Mouse (Mus musculus): Measurements from ENCODE around the gene Rchy1. TPM values are rescaled to one million over a fixed set of nuclear protein-coding genes. Genes with fewer than 3 reads are reported as not detected.
"Not testable (repeated sequence)": the region's sequence is repeated elsewhere in the genome, so short reads cannot be mapped to it uniquely, and the experiment has no call there.

The Rchy1 gene
- polyA plus RNA-seq, 2 experiments = 15.1 to 20.9 TPM

DNA sequence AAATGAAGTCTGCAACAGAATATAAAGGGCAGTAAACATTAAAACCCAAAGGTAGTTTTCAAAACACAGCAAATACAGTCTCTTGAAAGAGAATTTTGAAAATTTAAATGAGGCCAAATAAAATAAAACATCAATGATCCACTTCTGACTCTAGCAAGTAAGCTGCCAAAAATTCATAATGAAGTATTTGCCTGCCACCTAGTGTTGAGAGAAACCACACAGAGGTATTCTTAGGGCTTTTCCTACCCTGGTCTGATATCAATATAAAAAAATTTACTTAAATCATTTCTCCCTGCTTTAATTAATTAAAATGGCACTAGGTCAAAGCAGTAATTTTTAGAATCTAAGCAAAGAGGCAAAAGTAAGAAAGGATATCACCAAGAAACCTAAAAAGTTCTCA is 11.5 kb downstream of the Rchy1 start:
- Histone ChIP-seq H3K9me3 (ENCODE audit: control insufficient read depth, low read length) (no peaks in the 10 kb centered on the region), H3K27ac (no peak overlapping the region), H3K4me1 (replicated peaks; ENCODE audit: control insufficient read depth in 2 of 2, insufficient read depth in 2 of 2, low read length in 1 of 2) (no peaks in the 10 kb centered on the region), H3K36me3 (replicated peaks; ENCODE audit: control insufficient read depth, insufficient read depth, low read depth) (peaks cover 59% of the 10 kb centered on the region), H3K27me3 (ENCODE audit: control insufficient read depth, insufficient read depth, low read length) (no peaks in the 10 kb centered on the region), H3K4me2 (ENCODE audit: low read depth) (no peak overlapping the region), H3K4me3 (ENCODE audit: insufficient read depth in 1 of 2, low read depth in 2 of 2, low read length in 2 of 2) (no peak overlapping the region), H3K9ac (replicated peaks) (no peak overlapping the region)
- TF ChIP-seq EP300 (IDR thresholded peaks at IDR 0.05; ENCODE audit: low read depth) (no peak), CTCF (IDR thresholded peaks at IDR 0.05; ENCODE audit: low read depth) (peak; percentile 6; the same call in 1 of the 2 replicates)
- ATAC-seq (ENCODE audit: insufficient read depth) = no peak
- no peak for DNase-seq (ENCODE audit: low read depth in 3 of 3, low spot score in 3 of 3)

DNA sequence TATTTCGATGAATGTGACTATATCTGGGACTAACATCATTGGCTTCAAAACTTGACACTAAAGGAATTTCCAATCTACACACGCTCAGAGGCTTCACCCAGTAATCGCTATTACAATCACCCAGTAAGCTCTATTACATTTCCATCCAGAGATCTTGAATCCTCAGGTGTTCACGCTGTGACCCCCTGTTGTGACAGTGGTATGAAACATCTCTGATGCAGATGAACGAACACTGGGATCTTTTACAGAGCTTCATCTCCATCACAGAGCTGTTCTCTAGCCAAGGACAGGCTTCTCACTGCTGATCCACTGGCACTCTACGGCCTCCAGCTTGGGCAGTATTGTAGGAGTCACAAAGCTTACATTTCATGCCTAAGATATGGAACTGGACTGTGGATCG is 13.4 kb downstream of the Rchy1 start:
- Histone ChIP-seq H3K36me3 (replicated peaks; ENCODE audit: control insufficient read depth, insufficient read depth, low read depth) (peaks cover 59% of the 10 kb centered on the region), H3K9ac (replicated peaks) (no peak overlapping the region), H3K4me1 (replicated peaks; ENCODE audit: control insufficient read depth in 2 of 2, insufficient read depth in 2 of 2, low read length in 1 of 2) (no peaks in the 10 kb centered on the region), H3K4me3 (ENCODE audit: insufficient read depth in 1 of 2, low read depth in 2 of 2, low read length in 2 of 2) (no peak overlapping the region), H3K9me3 (ENCODE audit: control insufficient read depth, low read length) (no peaks in the 10 kb centered on the region), H3K27ac (no peak overlapping the region), H3K4me2 (ENCODE audit: low read depth) (no peak overlapping the region), H3K27me3 (ENCODE audit: control insufficient read depth, insufficient read depth, low read length) (no peaks in the 10 kb centered on the region)
- no peak for DNase-seq (ENCODE audit: low read depth in 3 of 3, low spot score in 3 of 3)
- no peak for TF ChIP-seq CTCF (IDR thresholded peaks at IDR 0.05; ENCODE audit: low read depth)
- no peak for TF ChIP-seq EP300 (IDR thresholded peaks at IDR 0.05; ENCODE audit: low read depth)
- 86% methylated on average over 7 of the region's 7 CpGs for WGBS (ENCODE audit: insufficient replicate concordance)
- no peak for ATAC-seq (ENCODE audit: insufficient read depth)

DNA sequence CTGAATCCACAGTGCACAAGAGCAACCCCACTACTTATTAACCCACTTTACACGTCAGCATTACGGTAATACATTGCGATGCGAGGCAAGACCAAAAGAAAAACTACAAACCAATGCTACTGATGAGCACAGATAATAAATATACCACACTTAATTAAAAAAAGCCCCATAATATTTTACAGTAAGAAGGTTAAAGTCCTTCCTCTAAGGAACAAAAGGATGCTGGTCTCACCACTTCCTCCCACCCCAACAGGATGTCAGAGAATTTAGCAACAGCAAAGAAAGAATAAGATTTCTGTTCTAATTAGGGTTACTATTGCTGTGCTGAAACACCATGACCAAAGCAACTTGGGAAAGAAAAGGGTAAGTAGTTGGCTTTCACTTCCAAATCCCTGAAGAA is 15.9 kb downstream of the Rchy1 start:
- H3K9me3 ChIP-seq (ENCODE audit: control insufficient read depth, low read length) = no peaks in the 10 kb centered on the region
- 94% methylated on average over 4 of the region's 4 CpGs for WGBS (ENCODE audit: insufficient replicate concordance)
- no peak overlapping the region for H3K27ac ChIP-seq
- H3K4me1 ChIP-seq (replicated peaks; ENCODE audit: control insufficient read depth in 2 of 2, insufficient read depth in 2 of 2, low read length in 1 of 2) = no peaks in the 10 kb centered on the region
- H3K36me3 ChIP-seq (replicated peaks; ENCODE audit: control insufficient read depth, insufficient read depth, low read depth) = peaks cover 43% of the 10 kb centered on the region
- no peak overlapping the region for H3K9ac ChIP-seq (replicated peaks)
- no peaks in the 10 kb centered on the region for H3K27me3 ChIP-seq (ENCODE audit: control insufficient read depth, insufficient read depth, low read length)
- ATAC-seq (ENCODE audit: insufficient read depth) = no peak
- no peak overlapping the region for H3K4me3 ChIP-seq (ENCODE audit: insufficient read depth in 1 of 2, low read depth in 2 of 2, low read length in 2 of 2)
- no peak for DNase-seq (ENCODE audit: low read depth in 3 of 3, low spot score in 3 of 3)
- TF ChIP-seq CTCF (IDR thresholded peaks at IDR 0.05; ENCODE audit: low read depth) (no peak), EP300 (IDR thresholded peaks at IDR 0.05; ENCODE audit: low read depth) (no peak)
- no peak overlapping the region for H3K4me2 ChIP-seq (ENCODE audit: low read depth)

DNA sequence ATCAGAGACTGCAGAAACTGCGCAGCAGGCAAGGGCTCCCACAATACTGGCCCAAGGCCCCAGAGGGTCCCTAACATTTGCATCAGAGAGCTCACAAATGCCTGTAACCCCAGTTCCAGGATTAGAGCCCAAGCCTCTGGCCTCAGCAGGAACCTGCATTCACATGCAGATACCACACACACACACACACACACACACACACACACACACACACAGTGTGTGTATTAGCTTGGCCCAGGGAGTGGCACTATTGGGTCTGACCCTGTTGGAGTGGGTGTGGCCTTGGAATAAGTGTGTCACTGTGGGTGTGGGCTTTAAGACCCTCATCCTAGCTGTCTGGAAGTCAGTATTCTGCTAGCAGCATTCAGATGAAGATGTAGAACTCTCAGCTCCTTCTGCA is 17.3 kb downstream of the Rchy1 start:
- H3K27me3 ChIP-seq (ENCODE audit: control insufficient read depth, insufficient read depth, low read length); H3K27ac ChIP-seq; DNase-seq (ENCODE audit: low read depth in 3 of 3, low spot score in 3 of 3); H3K4me3 ChIP-seq (ENCODE audit: insufficient read depth in 1 of 2, low read depth in 2 of 2, low read length in 2 of 2); H3K9me3 ChIP-seq (ENCODE audit: control insufficient read depth, low read length); H3K9ac ChIP-seq (replicated peaks); ATAC-seq (ENCODE audit: insufficient read depth); H3K4me2 ChIP-seq (ENCODE audit: low read depth); H3K4me1 ChIP-seq (replicated peaks; ENCODE audit: control insufficient read depth in 2 of 2, insufficient read depth in 2 of 2, low read length in 1 of 2): not testable (repeated sequence)
- 100% methylated on average over 1 of the region's 1 CpGs for WGBS (ENCODE audit: insufficient replicate concordance)
- peaks cover 30% of the 10 kb centered on the region for H3K36me3 ChIP-seq (replicated peaks; ENCODE audit: control insufficient read depth, insufficient read depth, low read depth)

DNA sequence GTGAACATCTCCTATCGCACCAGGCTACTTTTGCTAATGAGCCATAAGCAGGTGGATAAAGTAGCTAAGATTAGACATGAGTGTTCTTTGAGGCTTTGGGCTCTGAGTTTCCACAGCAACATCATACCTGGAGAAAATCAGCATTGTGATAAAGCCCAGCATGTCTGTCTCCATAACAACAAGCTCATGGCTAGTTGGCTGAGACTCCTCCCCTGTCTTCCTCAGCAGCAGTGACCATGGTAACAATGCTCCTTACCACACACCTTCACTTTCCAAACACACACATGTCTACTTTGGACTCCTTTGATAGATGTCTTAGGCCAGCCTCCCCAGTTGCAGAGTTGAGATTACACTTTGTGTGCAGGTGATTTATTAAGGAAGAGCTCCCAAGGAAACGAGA is 49.6 kb downstream of the Rchy1 start:
- no peak for ATAC-seq (ENCODE audit: insufficient read depth)
- no peaks in the 10 kb centered on the region; the same call in 1 of the 2 replicates for H3K27me3 ChIP-seq (ENCODE audit: control insufficient read depth, insufficient read depth, low read length)
- H3K36me3 ChIP-seq (replicated peaks; ENCODE audit: control insufficient read depth, insufficient read depth, low read depth) = no peaks in the 10 kb centered on the region
- DNase-seq (ENCODE audit: low read depth in 3 of 3, low spot score in 3 of 3) = no peak
- 70% methylated on average over 2 of the region's 2 CpGs for WGBS (ENCODE audit: insufficient replicate concordance)
- TF ChIP-seq CTCF (IDR thresholded peaks at IDR 0.05; ENCODE audit: low read depth) (no peak), EP300 (IDR thresholded peaks at IDR 0.05; ENCODE audit: low read depth) (no peak)
- no peak overlapping the region for H3K27ac ChIP-seq
- H3K4me1 ChIP-seq (replicated peaks; ENCODE audit: control insufficient read depth in 2 of 2, insufficient read depth in 2 of 2, low read length in 1 of 2) = 0 out of 4 replicates have a peak, but pooled peaks cover 0 to 2% of the 10 kb centered on the region in 2 experiments
- no peak overlapping the region for H3K4me3 ChIP-seq (ENCODE audit: insufficient read depth in 1 of 2, low read depth in 2 of 2, low read length in 2 of 2)
- H3K9me3 ChIP-seq (ENCODE audit: control insufficient read depth, low read length) = no peaks in the 10 kb centered on the region
- H3K4me2 ChIP-seq (ENCODE audit: low read depth) = no peak overlapping the region
- no peak overlapping the region for H3K9ac ChIP-seq (replicated peaks)
